Mouse (Mus musculus) kidney, adult 9 months (tissue): ENCODE measurements around the gene Pnkp.

Source experiments
- DNase-seq: peaks from one replicate; pipeline ENCODE4 v3.0.0; 2022

Pnkp gene

DNA sequence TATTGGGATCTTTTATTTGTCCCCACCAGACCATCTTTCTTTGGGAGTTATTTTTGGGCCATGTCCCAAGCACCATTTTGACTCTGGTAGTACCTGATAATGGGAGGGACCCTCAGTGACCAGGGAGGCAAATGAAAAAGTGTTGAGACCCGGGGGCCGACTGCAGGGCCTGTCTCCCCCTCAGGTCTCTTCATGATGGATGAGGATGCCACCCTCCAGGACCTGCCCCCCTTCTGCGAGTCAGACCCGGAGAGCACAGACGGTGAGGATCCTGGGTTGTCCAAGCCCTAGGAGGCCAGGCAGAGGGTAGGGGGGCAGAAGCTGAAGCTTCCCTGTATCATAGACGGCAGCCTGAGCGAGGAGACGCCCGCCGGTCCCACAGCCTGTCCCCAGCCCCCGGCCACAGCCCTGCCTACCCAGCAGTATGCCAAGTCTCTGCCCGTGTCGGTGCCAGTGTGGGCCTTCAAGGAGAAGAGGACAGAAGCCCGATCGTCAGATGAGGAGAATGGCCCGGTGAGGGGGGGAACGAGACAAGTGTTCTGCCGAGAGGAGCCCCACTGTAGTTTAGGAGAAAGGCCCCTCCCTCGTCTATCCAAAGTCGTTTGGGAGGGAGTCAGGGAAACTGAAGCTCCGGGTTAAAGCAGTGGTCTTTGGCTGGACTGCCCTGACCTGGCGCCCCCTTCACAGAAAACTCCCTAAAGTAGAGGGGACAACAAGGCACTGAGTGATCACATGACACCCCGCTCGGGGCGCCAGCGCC lies 3.2 kb upstream of the Pnkp start:
- DNase-seq, result no peak

DNA sequence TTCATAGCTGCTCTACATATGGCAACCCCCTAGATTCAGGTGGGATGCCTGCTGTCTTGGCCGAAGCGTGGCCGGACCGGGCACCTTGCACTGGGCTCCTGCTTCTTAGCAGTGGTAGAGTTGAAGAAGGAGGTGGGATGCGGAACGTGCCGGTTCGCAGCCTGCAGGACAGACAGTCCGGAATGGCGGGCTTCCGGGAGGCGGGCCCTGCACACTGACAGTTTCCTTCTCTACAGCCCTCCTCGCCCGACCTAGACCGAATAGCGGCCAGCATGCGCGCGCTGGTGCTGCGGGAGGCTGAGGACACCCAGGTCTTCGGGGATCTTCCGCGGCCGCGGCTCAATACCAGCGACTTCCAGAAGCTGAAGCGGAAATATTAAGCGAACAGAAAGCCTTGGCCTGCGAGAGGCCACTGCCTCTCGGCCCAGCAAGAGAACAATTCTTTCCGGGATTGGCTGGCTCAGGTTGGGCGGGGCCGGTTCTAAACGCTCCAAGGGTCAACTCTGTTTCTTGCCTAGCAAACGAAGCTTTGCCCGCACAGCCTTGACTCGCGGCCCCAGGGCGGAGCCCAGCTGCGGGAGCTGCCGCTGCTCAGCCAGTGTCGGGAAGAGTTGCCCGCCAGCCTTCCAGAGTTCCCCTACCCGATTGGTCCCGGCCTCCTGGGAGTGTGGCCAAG lies 2.4 kb upstream of the Pnkp start:
- DNase-seq, result peak; percentile 97

DNA sequence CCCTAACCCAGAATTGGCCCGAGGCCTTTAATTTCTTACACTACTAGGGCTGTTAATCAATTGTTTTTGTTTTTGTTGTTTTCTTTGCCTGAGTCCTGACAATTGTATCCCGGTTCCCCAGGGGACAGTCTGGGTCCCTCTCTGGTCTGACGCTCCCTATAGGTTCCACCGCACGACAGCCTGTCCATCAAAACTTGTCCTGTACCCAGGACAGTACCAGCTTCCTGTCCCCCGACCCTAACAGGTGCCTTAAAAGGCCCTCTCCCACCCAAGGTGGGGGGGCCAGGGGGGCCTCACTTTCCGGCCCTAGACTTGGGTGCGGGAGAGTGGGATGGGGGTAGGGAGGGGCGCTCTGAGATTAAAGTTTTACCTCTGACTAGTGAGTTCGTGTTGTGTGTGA lies 1.9 kb upstream of the Pnkp start:
- DNase-seq, result no peak

DNA sequence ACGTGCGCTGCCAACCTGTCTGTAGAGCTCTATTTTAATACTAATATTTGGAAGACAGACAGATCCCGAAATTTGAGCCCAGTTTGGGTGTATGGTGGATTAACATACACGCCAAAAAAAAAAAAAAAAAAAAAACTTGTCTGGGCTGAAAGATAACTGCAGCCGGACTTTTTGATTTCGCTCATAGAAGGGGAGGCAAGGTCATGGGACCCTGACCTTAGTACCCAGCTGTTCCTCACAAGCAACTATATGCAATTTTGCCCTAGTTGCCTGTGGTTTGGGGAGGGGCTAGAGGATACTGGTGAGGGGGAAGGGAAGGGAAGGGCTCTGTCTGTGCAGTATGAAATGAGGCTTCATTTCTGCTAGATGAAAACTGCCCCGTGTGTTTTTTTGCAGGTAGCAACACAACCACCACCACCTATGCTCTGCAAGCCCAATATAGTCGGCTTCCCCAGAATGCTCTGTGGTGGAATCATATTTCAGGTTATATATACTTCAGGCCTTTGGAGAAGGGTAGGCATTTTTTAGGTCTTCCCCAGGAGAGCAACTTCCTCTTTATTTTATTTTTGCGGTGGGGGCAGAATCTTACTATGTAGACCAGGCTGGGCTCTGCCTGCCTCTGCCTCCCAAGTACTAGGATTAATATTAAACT lies 548 bp upstream of the Pnkp start:
- no peak for DNase-seq

DNA sequence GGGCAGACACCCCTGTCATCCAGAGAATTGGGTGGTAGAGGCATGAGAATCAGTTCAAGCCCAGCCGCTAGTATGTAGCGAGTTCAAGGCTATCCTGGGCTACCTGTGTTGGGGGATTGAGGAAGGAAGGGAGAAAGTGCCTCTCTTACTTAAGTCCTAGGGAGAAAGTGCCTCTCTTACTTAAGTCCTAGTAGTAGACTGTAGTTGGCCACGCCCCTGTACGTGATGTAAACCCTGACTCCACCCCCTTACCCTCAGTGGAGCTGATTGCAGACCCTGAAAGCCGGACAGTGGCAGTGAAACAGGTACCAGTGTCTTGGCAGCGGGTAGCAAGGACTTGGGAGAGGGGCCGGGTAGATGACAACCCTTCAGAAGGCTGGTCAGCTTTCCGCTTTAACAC lies 966 bp downstream of the Pnkp start:
- no peak for DNase-seq

DNA sequence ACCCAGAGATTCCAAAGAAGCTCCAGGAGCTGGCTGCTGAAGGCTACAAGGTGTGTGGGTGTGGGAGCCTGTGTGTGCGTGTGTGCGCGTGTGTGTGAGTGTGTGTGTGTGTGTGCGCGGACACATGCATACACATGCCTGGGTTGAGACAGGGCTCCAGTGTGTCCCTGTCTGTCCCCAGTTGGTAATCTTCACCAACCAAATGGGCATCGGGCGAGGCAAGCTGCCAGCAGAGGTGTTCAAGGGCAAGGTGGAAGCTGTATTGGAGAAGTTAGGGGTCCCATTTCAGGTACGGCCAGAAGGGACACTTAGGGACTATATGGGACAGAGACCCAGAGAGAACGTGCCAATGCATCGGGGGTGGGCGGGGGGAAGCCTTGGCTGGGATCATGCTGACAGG lies 3.0 kb downstream of the Pnkp start:
- DNase-seq, result no peak

DNA sequence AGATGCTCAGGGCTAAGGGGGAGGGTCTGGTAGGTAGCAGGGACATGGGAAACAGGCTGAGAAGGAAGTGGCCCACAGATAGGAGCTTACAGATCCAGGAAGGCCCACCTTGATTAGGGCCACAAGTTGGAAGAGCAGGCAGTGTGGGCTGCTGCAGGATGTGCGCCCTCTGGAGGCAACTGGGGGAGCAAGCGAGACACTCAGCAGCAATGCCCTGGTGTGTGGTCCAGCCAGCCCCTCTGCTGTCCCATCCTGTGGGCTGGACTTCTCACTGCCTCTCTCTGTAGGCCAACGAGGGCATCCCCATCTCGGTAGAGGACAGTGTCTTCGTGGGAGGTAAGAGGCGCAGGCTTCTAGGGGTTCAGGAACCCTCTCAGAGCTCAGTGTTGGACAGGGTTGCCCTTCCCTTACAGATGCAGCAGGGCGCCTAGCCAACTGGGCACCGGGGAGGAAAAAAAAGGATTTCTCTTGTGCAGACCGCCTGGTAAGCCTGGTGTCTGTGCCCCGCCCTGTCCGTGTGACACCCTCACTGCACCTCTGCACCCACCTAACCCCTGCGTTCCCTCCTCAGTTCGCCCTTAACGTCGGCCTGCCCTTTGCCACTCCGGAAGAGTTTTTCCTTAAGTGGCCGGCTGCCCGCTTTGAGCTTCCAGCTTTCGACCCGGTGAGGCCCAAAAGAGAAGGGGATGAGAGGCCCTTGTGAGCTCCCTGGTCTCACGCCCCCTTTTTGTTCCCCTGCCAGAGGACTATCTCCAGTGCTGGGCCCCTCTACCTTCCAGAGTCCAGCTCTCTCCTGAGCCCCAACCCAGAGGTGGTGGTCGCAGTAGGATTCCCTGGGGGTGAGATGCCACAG lies 3.9 kb downstream of the Pnkp start:
- DNase-seq, result peak; percentile 64

DNA sequence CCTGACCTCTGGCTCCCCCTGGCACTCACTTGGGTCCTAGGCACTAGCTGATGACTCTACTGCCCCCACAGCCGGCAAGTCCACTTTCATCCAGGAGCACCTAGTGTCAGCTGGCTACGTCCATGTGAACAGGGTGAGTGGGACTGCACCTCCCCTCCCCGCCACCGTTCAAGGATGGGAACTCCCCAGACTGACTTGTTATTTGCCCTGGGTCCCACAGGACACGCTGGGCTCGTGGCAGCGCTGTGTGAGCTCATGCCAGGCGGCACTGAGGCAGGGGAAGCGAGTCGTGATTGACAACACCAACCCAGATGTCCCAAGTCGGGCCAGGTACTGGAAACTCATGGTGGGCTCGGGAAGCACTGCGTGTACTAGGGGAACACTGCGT lies 4.5 kb downstream of the Pnkp start:
- DNase-seq, result no peak

DNA sequence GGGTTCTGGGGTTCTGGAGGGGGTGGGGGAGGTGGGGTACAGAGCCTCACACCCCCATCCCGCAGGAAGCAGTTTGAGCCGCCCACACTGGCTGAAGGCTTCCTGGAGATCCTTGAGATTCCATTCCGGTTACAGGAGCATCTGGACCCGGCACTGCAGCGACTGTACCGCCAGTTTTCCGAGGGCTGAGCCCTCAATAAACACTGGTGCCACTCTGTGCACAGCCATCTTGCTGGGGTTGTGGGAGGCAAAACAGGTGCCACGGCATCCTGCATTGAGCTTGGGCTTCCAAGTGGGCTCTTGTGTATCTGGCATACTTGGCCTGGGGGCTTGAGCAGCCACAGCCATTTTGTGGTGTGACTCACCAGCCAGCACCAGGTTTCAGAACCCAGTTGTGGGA lies 5.5 kb downstream of the Pnkp start:
- DNase-seq, result no peak

DNA sequence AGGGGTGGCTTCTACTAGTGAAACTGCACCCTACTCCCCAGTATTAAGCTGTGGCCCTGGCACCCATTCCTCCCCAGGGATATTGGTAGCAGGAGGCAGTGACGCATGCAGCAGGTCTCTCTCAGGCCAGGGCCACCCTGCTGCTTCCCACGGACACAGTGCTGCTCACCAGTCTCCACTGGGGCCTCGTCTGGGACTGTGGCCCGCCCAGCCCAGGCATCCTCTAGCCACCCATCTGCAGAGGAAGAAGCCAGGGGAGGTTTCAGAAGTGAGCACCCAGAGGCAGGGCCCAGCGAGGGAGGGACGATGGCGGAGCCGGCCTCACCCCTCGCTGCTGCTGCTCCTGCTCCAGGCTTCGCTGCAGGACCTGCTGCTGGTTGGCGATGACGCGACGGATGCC lies 6.3 kb downstream of the Pnkp start:
- DNase-seq, result no peak

DNA sequence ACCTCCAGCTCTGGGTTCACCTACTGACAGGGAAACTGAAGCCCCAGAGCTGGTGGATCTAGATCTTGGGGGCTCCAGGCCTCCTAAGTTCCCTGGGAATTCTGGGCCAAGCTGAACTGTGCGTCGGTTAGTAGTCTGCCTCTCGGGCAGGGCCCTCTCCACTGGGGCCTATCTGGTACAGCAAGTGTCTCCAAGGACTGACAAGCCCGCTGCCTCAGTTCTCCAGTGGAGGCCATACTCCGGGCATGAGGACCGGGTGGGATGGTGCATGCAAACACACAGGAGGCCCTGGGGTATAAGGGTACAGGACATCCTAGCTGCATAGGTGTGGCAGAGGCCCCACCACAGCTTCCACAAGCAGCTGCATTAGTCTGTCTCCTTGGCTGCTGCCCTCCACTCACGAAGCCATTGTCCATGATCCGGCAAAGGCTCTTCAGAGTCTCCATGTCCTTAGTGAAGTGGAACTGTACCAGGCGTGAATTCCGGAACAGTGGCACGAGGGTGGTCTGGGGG lies 7.1 kb downstream of the Pnkp start:
- DNase-seq, result no peak

DNA sequence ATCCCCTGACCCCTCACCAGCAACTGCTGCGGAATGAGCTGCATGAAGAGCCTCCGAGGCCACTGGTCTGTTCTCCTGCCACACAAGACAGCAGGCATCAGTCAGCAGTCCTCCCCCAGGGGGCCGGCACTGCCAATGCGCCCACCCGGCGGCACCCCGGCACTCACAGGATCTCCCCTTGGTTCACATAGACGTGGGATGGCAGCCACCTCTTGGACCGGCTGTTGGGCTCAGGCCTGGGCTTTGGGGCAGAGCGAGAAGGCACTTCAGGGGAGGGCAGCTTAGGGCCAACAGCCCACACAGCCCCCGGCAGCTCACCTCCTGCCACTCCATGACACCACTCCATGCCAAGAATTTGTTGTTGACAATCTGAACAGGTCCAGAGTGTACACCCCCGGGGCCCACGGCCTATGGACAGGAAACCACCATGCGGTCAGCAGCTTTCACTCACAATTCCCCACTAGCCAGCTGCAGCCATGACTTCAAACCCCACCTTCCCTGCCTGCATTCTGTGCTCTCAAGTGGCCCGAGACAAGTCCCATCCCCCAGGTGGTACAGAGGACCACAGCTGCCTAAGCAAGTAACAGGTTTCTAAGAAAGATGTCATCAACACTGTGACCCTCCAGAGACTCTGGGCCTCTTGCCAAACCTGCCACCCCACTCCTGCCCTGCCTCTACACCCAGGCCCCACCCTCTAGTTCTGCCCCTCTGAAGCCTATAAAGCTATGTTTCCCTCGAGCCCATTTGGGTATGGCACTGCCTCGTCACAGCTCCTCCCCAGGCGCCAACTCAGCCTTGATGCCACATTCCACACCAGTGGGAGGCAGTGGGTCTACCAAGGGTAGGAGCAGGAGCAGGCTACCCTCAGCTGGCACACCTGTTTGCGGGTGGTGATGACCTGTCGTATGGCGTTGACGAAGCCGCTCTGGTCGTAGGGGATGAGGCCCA lies 7.9 kb downstream of the Pnkp start:
- DNase-seq, result no peak

DNA sequence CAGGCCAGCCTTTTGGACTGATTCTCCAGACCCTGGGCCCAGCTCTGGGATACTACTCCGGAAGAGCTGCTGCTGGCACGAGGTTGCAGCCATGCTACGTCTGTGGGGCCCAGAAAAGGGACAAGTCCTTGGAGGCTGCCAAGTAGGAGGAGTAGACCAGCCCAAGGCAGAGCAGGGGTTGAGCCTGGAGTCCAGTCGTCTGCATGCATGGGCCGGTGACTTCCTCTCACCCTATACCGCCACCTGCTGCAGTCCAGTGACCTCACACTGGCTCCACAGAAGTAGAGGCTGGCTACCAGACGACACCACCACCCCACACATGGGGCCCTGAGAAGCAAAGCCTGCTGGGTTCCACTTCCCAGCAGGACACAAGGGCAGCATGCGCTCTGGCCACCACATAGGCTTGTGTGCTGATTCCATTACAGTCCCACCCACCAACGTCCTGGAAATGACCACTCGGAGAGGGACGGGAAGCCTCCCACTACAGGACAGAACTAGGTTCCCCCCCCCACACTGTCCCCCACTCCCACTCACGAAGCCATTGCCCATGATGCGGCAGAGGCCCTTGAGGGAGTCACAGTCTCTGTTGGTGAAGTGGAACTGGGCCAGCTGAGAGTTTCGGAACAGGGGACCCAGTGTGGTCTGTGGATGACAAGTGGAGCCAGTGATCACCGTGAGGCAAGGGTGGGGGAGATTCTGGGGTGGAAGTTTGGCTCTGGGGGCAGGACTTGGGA lies 9.5 kb downstream of the Pnkp start:
- peak; percentile 76 for DNase-seq

DNA sequence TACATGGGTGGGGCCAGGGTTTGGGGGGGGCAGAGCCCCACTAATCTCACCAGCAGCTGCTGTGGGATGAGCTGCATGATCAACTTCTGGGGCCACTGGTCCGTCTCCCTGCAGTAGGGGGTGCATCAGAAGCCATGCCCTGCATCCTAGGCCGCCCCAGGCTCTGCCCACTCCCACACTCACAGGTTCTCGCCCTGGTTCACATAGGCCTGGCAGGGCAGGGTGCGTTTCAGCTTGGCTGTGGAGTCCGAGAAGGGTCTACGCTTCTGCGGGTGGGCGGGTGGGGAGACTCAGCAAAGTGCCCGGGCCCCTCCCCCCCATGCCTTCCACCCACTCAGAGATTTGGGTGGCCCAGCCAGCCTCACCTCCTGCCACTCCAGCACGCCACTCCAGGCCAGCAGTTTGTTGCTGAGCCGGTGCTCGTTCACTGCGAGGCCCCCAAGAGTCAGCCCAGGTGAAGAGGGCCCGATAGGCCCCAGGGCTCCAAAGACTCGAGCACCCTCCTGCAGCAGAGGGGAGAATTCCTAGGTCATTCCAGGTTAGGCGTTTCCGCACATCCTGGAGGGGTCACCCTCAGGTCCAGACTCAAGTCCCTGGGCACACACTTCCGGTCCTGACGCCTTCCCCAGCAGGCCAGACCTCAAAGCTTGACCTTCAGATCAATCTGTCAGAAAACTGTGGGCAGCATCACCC lies 10.2 kb downstream of the Pnkp start:
- DNase-seq, result no peak

DNA sequence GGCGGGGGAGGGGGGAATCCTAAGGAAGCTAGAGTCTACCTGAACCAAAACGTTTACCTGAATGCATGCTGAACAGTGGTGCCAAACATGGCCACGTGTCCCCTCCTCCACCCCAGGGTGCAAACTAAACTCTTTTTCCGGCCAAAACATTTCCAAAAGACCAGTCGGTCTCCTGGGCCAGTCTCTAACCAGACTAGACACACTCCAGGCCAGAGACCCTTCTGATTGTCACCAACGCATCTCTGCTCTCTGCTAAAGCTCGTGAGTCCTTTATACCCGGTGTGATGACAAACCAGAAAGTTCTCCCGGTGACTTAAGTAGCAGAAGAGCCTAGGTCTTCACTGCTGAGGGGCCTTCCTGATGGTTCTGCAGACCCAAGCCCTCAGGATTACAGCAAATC lies 10.9 kb downstream of the Pnkp start:
- no peak for DNase-seq

DNA sequence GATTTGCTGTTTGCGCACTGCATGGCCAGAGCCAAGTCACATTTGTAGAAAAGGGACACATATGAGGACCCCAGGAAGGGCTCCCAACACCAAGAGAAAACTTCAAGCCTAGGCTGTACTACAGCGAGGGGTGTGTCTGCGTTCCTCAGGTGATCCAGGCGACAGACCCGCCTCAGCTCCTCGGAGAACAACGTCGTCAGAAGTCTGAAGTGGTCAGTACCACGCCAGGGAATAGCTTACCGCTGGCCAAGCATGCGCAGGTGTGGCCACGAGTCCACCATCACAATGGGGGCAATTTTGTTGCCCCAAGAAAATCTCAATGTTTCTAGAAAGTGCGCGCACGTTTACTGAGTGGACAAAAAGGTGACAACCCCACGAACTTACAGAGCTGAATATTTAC lies 11.5 kb downstream of the Pnkp start:
- no peak for DNase-seq

DNA sequence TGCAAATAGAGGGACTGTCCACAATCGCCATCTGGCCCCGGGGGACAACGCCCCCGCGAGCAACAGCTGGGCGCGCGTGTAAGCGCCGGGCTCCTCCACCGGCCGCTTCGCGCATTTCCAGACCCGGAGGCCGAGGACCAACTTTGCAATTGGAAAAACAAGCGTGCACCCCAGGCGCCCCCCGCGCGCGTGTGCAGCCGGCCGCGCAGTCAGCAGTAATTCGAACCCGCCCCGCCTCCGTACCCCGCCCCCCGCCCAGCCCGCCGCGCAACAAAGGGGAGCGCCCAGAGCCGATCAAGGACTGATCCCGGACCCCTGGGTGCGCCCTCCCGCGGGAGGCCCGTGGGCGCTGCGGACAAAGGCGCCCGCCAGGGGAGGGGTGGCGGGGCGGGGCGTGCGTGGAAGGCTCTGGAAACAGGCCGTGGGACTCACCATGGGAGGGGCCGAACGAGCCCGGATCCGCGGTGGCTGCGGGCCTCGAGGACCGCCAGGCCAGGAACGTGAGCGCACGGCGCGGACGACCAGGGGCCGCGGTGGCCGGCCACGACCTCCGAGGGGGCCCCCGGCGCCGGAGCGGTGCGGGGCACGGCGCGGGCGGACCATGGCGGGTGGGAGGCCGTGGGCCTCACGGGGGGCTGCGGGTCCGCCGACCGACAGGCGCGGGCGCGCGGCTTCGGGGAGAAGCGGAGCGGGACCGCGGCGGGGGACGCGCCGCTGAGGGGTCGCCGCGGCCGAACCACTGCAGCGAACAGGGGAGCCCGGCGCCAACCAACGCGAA lies 12.2 kb downstream of the Pnkp start:
- peak; percentile 63 for DNase-seq

DNA sequence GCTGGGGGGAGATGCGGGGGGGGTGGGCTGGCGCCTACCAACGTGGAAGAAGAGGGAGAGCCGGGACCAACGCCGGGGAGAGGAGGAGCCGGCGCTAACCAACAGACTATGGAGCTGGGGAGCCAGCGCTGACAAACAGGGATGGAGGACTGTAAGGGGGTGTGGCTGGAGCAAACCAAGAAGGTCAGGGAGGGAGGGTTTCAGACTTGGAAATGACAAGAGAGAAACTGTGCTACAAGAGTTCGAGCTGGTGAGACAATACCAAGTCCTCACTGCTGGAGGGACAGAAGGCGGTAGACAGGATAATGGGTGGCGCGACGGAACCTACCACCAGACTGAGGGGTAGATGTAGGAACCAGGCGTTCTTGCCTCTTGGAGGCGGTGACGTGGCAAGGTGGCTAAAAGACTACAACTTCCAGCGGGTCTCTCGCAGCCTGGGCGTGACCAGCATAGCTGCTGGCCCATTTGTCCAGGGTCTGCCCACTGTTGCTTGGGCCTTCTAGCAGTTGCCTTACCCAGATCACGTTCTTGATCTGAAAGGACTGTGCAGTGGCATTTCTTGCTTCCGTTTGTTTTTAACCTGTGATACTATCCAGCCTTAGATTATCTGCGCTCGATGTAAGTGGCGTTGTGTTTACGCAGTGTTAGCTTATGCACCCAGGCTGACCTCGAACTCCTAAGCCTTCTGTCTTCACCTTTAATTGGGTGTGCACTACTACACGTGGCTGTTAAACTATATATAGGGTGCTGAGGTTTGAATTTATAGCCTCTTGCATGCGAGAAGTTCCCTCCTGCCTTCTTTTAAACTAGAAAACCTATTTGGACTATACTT lies 13.0 kb downstream of the Pnkp start, which contains the start of gene Ptov1:
Ptov1 (minus strand) TSS at position 92 of the 832 bp plus-strand sequence.
- DNase-seq, result peak; percentile 98

DNA sequence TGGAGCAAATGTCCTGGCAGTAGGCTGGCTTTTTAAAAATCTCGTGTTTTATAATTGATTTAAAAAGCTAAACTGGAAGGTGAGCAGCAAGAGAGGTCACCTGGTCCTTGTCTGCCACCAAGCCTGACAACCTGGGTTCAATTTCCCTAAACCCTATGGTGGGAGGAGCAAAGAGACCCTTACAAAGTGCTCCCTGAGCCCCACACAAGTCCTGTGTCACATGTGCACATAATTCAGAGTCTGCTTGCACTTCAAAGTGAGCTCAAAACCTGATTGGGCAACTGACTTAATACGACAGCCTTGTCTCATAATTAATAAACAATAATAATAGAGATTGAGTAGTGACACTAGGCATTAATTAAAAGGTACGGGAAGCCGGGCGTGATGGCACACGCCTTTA lies 13.7 kb downstream of the Pnkp start:
- no peak for DNase-seq
